Mouse (Mus musculus) erythroblast, embryonic 14.5 days (primary cell): ENCODE measurements around the gene Ndufa4. TPM values are rescaled to one million over a fixed set of nuclear protein-coding genes. Genes with fewer than 3 reads are reported as not detected.
"Not testable (repeated sequence)": the region's sequence is repeated elsewhere in the genome, so short reads cannot be mapped to it uniquely, and the experiment has no call there.

Experiments
- H3K27me3 ChIP-seq: 2 replicates; pipeline ENCODE4 v1.6.1; 2012; ENCODE audit warnings: inconsistent platforms; ENCODE audit not compliant: control insufficient read depth
- H3K36me3 ChIP-seq: 2 replicates; pipeline ENCODE4 v1.6.1; 2012; ENCODE audit warnings: mild to moderate bottlenecking, inconsistent platforms; ENCODE audit not compliant: control insufficient read depth
- H3K4me1 ChIP-seq: 2 replicates; pipeline ENCODE4 v1.6.1; 2012; ENCODE audit warnings: inconsistent platforms; ENCODE audit not compliant: control insufficient read depth
- H3K4me3 ChIP-seq: replicated peaks from 2 replicates; pipeline ENCODE3; 2012; ENCODE audit warnings: moderate library complexity, mild to moderate bottlenecking, inconsistent platforms
- H3K9me3 ChIP-seq: 2 replicates; pipeline ENCODE4 v1.6.1; 2012; ENCODE audit warnings: low read length, inconsistent platforms, mixed read lengths; ENCODE audit not compliant: control insufficient read depth
- GATA1 ChIP-seq: IDR thresholded peaks from 2 replicates; pipeline ENCODE4 v1.6.1; 2012; ENCODE audit warnings: low read length, inconsistent platforms, mixed read lengths
- TAL1 ChIP-seq: IDR thresholded peaks from 3 replicates; pipeline ENCODE4 v1.6.1; 2012; ENCODE audit warnings: low read length, inconsistent platforms, mixed read lengths
- polyA plus RNA-seq: library from polyadenylated mRNA; stranded (reverse); fragments of >175 nt; gene quantifications from 2 replicates; pipeline ENCODE4 v1.2.3, GENCODE M21; 2012

Ndufa4 gene
- polyA plus RNA-seq, 1 experiment = 2.2 TPM

DNA sequence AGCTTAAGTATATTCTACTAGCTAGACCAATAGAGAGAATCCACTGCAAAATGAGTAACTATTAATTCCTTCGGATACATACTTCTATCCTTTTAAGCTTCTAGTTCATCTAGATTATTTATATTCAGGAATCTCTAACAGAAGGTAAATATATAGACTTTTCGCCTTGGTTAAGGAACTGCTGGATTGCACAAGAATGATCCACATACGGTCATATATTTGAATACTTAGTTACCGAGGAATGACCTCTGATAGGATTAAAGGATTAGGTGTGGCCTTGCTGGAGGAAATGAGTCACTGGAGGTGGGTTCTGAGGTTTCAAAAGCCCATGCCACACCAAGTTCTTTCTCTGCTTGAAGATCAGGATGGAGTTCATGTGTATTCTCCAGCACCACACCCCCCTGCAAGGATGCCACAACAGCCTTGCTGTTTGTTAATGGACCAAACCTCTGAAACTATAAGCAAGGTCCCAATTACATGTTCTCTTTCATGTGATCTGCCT is 6.4 kb downstream of the Ndufa4 start:
- TF ChIP-seq TAL1 (no peak), GATA1 (no peak)
- H3K4me3 ChIP-seq = no peak overlapping the region
- H3K36me3 ChIP-seq = peaks cover 73% of the 10 kb centered on the region
- H3K27me3 ChIP-seq = no peaks in the 10 kb centered on the region
- no peaks in the 10 kb centered on the region for H3K9me3 ChIP-seq
- H3K4me1 ChIP-seq = peaks cover 10% of the 10 kb centered on the region

DNA sequence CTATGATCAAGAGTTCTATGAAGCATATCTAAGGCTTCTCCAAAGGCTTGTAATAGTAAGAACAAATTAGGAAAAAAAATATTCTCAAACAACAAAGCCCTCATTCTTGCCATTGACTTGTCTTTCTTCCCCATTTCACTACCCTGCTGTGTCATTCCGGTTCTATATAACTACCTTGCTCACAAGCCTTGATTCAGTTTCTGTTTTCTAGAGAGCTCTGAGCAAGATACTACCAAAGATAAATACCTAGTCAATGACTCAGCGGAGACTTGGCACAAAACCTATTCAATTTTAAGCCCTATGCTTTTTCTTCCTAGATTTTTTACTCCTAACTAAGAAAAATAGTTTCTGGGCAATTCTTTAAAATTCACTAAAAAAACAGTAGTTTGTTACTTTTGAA is 31.9 kb downstream of the Ndufa4 start:
- H3K4me3 ChIP-seq, H3K27me3 ChIP-seq, H3K4me1 ChIP-seq, H3K36me3 ChIP-seq, H3K9me3 ChIP-seq: not testable (repeated sequence)

Other genes with a start within 250 kb of the Ndufa4 start
- 0.42 and 0.57 TPM in 2 replicates for gene Phf14, start 312 bp upstream of the Ndufa4 start, polyA plus RNA-seq